Mouse (Mus musculus): Measurements from ENCODE around the gene Dhps.

Gene Dhps

DNA sequence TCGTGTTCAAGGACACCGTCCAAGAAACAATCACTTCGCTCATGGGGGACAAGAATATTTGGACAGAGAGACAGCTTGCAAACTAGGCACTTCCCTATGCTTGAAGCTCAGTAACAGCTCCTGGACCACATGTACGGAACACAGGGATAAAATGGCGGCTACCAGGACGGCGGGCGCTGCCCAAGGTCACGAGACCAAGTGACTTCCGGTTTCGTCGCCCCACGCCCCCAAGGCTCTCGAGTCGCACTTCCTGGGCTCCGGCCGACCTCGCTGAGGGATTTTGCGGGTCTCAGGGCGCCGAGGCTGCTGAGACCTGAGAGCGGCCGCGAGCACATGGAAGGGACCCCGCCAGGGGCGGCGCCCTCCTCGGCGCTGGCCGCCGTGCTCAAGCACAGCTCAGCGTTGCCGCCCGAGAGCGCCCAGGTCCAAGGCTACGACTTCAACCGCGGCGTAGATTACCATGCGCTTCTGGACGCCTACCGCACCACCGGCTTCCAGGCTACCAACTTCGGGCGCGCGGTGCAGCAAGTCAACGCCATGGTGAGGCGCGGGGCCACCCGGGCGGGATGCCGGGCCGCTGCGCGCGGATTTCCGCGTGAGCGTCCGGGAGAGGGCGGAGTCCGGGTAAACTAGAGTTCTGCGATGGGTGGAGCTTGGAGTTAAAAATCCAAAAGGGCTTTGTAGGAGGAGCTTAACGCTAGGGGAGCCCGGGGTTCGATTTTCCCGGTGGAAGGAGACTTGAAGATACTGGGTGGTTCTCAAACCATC is at the start of gene Dhps:
Gene Dhps, plus strand, starts transcription at position 244 of the 768 bp plus-strand sequence.
- DNase-seq (ENCODE audit: low read depth, low spot score): peak; percentile 86

DNA sequence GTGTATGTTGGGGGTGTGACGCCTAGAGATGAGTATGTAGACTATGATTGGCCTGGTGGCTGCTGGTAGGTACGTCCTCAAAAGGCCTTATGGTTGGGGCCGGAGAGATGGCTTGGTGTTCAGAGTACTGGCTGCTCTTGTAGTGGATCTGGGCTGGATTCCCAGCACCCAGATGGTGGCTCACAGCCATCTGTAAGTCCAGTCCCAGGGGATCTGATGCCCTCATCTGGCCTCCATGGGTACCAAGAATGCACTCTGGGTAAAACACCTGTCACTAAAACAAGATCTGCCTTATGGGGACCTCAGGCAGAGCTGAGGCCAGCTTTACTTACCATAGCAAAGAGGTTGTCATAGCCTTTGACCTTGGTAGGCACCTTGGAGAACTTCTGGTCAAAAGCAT is 47.7 kb upstream of the Dhps start:
- no peak for DNase-seq (ENCODE audit: low read depth, low spot score)

DNA sequence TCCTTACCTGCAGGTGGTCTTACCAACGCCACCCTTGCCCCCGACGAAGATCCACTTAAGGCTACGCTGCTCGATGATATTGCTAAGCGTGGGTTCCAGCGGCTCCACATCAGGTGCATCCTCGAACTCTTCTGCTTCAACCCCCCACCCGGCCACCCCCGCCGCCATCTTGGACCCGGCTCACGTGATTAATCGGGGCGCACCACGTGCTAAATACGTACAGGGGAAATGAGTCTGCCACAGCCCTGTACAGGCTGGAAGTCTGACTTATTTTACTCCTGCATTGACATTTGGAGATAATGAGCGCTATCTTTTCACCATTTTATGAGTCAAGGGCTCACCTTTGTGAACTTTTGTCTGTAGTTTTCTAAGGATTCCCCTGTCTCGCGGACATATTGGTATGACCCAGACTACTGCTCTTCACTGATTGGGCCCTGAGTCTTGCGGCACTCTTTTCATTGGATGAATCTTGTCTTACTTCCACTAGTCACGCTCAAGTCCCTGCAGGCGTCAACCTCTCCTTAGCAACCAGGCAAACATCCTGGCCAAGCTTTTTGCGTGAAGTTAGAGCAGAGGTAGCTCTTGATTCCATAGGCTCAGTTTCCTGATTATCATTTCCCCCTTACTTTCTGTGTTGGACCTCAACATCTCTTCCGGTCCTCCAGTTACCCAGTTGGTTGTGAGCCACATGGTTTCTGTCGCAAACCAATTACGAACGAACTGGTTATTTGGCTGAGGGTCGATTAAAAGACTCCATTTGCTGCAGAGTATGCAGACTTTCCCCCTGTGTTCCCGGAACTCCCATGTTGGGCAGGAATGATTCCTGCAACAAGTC is 46.2 kb upstream of the Dhps start, which contains the start of gene Asna1:
Gene Asna1, minus strand, starts transcription at position 184 of the 835 bp plus-strand sequence.
- DNase-seq (ENCODE audit: low read depth, low spot score): peak; percentile 94

DNA sequence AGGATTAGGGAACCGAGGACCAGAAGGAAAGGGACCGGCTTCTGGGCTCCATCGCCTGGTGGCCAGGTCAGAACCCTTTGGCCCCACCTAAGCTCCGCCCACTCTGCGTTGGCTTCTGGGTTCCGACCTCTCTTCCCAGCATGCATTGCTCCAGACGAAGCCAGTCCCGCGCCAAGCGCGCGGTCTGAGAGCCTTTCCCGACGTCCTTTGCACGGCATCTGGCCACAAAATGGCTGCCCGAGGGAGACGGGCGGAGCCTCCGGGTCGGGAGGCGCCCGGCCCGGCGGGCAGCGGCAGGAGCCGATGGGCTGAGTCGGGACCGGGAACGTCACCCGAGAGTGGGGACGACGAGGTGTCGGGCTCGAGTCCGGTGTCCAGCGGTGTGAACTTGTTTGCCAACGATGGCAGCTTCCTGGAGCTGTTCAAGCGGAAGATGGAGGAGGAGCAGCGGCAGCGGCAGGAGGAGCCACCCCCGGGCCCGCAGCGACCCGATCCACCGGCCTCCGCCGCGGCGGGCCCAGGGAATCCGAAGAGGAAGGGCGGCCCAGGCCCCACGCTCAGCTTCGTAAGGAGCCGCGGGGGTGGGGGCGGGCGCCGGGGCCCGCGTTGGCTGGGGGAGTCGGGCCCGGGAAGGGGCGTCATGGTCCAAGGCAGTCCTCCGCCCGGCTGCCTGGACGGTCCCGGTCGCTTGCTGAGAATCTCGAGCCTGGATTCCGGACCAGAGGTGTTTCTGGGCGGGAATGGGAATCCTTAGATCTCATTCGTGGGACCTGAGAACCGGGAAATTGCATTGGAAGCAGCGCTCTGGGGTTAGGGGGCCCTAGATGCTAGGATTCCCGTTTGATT is 44.7 kb upstream of the Dhps start, which contains the start of gene Trir:
Gene Trir, plus strand, starts transcription at position 154 of the 846 bp plus-strand sequence.
- peak; percentile 97 for DNase-seq (ENCODE audit: low read depth, low spot score)

DNA sequence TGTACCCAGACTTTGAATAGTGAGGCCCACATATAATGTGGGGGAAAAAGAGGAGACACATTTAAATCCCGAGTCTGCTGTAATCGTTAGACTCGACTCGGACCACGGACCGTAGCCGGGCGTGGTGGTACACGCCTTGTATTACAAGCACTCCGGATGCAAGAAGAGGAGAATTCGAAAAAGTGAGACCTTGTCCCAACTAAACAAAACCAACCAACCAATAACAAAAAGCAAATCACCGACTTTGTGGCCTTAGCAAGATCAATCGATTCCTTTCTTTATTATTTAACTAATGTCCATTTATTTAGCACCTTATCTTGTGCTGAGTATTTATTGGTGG is 44.1 kb upstream of the Dhps start:
- no peak for DNase-seq (ENCODE audit: low read depth, low spot score)

DNA sequence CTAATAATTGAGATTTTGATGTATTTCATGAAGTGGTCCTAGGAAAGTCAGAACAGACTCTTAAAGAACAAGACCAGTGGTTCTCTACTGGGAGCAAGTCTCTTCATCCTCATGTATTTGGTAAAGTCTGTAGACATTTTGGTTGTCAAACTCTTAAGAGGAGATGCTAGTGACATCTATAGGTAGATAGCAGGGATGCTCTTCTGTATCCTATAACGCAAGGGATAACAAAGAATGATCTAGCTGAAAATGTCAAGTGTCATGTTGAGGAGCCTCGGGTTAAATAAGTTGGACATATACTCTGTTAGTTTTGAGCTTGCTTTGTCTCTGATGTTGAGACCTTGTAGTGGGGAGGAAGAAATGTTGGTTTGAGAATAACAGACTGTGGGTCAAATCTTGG is 43.6 kb upstream of the Dhps start:
- DNase-seq (ENCODE audit: low read depth, low spot score): no peak

DNA sequence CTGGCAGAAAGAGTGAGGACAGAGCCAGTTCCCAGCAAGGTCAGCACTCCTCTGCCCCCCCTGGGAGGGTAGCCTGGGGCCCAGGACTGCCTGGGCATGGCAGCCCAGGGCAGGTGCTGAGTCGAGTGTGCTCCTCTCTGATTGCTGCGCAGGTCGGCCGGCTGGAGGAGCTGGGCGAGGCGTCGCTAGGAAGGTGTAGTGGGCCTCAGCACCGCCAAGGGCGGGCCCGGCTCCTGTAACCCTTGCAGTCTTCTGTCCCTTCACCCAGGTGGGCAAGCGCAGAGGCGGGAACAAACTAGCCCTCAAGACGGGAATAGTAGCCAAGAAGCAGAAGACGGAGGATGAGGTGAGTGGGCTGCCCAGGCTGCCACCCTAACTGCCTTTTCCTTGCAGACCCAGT is 42.3 kb upstream of the Dhps start:
- DNase-seq (ENCODE audit: low read depth, low spot score): no peak

DNA sequence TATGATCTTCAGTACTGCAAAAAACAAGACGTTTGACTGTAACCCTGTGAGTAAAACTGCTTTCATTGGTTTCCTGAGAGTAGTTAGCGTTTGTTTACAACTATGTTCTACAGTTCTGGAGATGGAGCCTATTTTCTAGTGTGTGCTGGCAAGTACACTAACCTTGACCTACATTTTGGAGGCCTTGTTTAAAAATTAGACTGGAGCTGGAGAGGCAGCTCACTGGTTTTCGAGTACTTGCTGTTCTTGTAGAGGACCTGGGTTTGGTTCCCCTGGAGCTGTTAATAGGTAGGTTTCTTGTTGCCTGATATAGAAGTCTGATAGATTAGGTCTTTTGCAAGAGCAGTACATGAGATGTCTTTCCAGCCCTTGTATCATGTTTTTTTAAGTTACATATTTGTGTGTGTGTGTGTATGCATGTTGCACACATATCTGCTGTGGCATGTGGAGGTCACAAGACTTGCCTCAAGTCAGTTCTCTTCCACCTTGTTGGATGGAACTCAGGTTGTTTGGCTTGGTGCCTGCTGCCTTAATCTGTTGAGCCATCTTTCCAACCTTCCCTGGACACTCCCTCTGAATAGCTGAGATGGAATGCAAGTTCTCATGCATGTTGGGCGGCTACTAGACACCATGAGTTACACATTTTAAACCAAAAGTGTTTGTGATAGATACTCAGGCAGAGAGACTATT is 38.8 kb upstream of the Dhps start:
- DNase-seq (ENCODE audit: low read depth, low spot score): no peak

DNA sequence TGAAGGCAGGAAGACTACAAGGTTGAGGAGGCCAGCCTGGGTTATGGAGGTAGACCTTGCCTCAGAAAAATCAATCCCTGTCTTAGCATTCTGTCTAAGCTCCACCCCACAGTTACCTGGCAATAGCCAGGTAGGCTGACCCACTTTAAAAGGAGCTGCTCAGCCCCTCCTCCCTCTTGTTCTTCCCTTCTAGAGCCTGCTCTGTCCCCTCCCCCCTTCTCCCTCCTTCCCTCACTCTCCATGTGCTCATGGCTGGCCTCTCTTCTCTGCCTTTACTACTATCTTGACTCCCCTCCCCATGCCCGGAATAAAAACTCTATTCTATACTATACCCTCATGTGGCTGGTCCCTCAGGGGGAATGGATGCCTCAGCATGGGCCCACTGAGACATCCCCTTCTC is 37.7 kb upstream of the Dhps start:
- DNase-seq (ENCODE audit: low read depth, low spot score): no peak

DNA sequence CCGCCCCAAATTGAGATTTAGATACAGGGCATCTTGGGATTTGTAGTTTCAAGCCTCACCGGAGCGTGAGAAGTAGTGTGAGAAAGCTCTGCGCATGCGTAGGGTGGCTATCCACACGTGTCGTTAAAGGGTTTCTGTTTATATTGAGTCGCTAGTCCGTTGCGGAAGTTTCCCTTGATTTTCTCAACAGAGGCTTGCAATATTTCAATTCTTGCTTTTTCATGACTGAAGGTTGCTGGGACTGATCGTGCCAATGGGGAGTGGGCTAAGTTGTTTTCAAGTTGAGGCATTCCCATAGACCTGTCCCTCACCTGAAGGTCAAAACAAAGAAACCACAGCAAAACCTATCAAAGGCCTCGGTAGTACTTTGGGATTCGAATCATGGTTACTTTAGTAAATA is 36.8 kb upstream of the Dhps start:
- DNase-seq (ENCODE audit: low read depth, low spot score): peak; percentile 85

DNA sequence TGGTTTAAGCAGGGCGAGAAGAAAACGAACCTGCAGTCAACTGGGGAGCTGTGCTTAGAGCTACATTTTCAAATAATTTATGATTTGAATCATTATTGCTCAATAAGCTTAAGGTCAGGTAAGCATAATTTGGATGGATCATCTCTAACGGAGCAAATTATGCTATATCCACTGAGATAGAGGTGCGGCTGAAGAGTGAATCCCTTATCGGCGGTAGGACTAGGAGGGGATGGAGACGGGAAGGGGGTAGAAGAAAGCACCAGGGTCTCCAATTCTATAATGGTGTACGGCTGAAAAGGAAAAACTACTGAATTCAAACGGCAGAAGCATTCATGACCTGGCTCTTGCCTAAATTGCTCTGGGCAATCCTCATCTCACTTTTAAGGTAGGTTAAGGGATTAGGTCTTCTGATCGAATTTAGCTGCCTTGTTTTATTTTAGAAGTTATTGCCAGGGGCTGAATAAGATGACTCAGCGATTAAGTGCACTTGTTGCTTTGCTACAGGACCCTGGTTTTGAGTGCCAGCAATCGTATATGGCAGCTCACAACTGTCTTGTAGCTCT is 36.3 kb upstream of the Dhps start:
- DNase-seq (ENCODE audit: low read depth, low spot score): no peak

DNA sequence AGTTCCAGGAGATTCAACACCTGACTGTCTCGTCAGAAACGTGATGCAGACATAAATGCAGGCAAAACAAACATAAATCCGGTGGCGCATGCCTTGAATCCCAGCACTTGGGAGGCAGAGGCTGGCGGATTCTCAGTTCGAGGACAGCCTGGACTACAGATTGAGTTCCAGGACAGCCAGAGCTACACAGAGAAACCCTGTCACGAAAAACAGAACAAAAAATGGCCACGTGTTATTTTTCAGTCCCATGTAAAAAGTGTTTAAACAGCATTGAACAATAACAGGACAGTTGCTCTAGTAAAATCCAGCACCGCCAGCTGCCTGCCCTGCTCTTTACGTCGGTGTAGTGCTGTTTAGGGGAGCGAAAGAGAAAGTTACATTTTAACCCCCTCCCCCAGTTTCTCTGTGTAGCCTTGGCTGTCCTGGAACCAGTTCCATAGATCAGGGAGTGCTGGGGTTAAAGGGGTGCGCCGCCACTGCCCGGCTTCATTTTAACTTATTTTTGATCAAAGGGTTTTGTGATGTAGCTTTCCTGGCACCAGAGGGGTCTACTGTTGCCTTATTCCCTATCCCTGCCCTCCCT is 35.7 kb upstream of the Dhps start:
- DNase-seq (ENCODE audit: low read depth, low spot score): no peak

DNA sequence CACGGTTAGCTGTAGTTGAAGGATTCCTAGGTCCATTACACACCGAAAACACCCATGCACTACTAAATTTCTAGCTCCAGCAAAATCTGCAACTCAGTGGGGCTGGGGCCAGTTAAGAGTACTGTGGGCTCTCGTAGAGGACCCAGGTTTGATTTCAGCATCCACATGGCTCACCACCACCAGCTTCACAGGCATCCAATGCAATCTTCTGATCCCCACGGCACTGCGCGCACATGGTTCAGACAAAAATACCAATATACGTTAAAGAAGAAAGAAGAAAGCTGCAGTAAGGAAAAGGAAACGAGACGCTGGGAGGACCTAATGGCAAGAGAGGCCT is 35.2 kb upstream of the Dhps start:
- DNase-seq (ENCODE audit: low read depth, low spot score): no peak

DNA sequence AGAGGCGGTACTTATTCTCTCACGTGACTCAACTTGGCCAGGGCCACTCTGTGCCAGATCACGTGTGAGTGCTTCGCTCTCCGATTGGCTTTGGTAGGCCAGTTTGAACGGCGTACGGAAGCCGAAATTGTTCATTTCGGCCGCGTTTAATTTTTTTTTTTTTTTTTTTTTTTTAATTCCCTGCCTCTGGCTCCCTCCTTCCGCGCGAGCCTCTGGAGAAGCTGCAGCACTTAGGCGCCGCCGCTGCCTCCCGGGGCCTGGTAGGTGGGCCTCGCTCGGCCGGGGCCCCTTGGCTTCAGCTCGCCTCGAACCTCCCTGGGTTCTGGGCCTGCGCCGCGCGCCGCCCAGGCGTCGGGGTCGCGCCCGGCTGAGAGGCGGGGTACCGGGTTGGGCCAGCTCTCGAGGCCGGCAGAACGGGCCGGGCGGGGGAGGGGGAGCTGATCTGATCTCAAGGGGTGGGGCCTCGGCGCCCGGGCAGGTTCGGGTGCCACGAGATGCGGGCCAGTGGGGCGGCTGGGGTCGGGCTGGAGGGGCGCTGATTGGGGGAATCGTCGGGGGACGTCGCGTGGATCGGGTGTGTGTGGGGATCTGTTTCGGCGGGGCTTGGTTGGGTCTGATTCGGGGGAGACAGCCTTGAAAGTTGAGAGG is 34.7 kb upstream of the Dhps start, which contains the start of gene Tnpo2:
Gene Tnpo2, plus strand, starts transcription at position 198 of the 648 bp plus-strand sequence.
- peak; percentile 97 for DNase-seq (ENCODE audit: low read depth, low spot score)

DNA sequence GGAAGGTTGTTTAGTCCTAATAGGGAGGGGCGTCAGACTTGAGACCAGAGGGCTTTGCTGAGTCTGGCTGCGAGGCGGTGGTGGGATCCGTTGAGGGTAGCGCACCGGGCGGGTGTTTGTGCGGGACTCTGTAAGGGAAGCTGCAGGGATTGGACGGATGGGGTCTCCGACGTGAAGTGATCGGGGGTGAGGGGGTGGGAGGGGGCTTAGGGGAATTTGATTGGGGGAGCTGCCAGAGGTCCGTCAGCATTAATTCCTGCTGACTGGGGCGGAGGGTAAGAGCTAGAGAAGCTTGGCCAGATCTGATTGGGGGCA is 34.2 kb upstream of the Dhps start:
- no peak for DNase-seq (ENCODE audit: low read depth, low spot score)

DNA sequence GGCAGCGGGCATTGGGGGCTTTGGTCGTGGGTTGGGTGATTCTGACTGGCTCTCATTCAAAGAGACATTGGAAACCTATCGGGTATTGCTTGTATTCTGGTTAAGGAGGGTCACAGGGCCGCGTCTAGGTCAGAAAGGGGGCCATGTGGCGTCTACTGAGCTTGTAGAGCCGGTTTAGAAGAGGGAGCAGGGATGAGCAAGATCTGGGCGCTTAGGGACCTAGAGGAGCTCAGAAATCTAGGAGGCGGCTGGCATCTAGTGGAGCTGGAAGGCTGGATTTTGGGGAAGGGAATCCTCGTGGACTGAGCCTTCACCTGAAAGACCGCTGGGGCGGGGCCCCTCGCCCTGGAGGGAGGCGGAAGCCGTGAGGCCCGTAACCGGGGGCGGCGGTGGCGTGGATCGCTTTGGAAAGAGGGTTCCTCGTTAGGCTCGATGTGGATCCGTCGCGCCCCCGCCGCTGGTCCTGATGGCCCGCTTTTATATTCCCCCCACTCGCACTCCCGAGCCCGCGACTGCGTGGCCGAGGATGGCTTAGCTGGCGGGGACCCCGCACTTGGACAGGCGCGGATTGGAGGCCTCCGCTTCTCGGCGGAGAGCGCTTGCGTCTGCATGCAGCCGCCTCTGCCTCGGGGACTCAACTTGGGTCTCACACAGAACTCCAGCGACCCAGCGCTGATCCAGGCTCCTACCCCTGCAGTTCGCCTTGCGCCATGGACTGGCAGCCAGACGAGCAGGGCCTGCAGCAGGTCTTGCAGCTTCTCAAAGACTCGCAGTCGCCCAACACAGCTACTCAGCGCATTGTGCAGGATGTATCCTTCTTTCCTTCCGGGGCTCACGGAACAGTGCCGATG is 33.7 kb upstream of the Dhps start:
- no peak for DNase-seq (ENCODE audit: low read depth, low spot score)

DNA sequence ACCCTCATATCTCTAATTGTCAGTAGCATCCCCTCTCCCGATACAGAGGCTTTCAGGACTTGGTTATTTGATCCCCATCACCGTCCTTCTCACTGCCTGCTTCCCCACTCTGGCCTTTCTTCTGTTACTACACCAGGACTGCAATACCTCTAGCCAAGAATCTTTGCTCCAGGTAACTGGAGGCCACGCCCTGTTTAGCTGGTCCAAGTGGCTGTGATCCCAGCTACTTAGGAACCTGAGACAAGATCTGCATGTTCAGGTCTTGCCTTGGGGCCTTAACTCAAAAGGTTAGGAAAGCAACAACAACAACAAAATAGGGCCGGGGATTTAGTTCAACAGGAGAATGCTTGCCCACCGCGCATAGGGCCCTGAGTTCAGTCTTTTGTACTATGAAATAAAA is 27.9 kb upstream of the Dhps start:
- DNase-seq (ENCODE audit: low read depth, low spot score): no peak

DNA sequence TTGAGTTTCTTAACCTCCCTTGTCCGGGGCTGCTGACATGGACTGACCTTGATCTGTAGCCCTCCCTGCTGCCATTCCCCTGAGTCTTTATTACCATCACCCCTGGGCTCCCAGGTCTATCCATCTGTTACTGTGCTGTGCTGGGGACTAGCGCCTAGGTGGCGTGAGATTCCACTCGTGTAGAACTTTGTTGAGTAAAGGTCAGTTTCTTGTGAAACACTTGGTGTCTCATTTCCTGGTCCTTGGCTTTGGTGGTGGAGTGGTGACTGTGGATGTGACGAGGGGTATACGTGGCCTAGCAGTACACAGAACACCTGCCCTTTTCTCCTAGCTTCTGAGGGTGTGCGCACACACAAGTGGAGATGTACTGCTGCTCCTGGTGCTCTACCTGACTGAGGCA is 14.2 kb upstream of the Dhps start:
- DNase-seq (ENCODE audit: low read depth, low spot score): no peak

DNA sequence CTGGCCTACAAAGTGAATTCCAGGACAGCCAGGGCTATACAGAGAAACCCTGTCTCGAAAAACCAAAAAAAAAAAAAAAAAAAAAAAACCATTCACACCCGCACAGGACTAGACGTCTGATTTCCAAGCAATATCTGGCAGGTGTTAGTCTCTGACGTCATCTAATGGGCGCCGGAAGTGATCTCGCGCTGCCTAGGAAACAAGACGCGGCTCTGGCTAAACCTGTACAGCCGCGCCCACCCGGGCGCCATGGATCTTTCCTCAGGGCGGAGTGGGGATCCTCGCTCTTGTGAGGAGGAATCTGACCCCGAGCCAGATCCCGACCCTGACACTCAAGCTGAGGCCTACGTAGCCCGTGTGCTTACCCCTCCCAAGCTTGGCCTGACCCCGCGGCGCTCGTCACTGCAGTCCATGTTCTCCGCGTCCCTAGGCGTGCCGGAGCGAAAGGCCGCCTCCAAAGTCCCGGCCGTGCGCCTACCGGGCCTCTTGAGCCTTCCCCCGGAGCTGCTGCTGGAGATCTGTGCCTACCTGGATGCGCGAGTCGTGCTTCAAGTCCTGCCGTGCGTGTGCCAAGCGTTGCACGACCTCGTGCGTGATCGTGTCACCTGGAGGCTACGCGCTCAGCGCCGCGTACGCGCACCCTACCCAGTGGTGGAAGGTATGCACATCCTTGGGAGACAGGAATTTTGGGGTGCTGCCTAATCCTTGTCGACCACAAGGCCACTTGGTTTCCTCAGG is 11.5 kb upstream of the Dhps start, which contains the start of gene Fbxw9:
Gene Fbxw9, plus strand, starts transcription at position 177 of the 738 bp plus-strand sequence.
- peak; percentile 88 for DNase-seq (ENCODE audit: low read depth, low spot score)
